Mouse (Mus musculus): ENCODE measurements around the gene Rnf6.

DNA sequence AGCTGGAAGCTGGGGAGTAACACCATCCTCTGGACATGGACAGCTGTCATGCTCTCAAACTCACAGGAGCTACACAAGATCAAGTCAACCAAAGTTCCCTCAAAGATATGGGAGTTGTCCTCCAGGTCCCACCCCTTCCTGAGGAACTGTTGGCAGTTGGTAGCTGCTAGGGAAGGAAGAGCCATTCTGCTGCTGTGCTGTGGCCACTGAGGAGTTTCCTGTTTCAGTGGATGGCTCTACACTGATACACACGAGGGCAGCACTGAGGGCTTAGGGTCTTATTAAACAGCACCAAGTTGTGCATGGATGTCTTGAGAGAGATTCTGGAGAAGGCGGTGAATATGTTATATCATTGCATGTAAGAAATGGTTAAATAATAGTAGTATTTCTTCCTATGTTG lies 21.8 kb downstream of the Rnf6 start:
- TF ChIP-seq CTCF (IDR thresholded peaks at IDR 0.05) (peak; percentile 10; the same call in 1 of the 2 replicates), EP300 (IDR thresholded peaks at IDR 0.05) (no peak)

Data from lung, postnatal 0 days (tissue).